Mouse (Mus musculus): ENCODE measurements at regions not wholly inside any gene's neighbourhood (a gene's known extent, or its start where the extent isn't known, plus 50 kb on each side); places are given as distances from the start of the nearest gene placed in this dataset.

- Histone ChIP-seq H3K9me3 (ENCODE audit: control insufficient read depth, low read length) (no peaks in the 10 kb centered on the region), H3K27ac (replicated peaks) (no peak overlapping the region), H3K9ac (ENCODE audit: low read length) (no peak overlapping the region), H3K27me3 (ENCODE audit: control insufficient read depth, insufficient read depth, low read length) (no peaks in the 10 kb centered on the region), H3K4me1 (replicated peaks; ENCODE audit: control insufficient read depth, insufficient read depth) (no peaks in the 10 kb centered on the region), H3K36me3 (ENCODE audit: control insufficient read depth, insufficient read depth, low read length) (no peaks in the 10 kb centered on the region), H3K4me3 (ENCODE audit: low read depth, low read length) (no peak overlapping the region), H3K4me2 (replicated peaks; ENCODE audit: low read depth) (no peak overlapping the region)
- TF ChIP-seq EP300 (optimal IDR thresholded peaks at IDR 0.05) (no peak), CTCF (IDR thresholded peaks at IDR 0.05; ENCODE audit: low read depth) (no peak)
- 48% methylated on average over 2 of the region's 2 CpGs for WGBS
- ATAC-seq (ENCODE audit: low FRiP score, low TSS enrichment) (peak; percentile 74), DNase-seq (ENCODE audit: low spot score) (no peak)
Measured at GRCm38 (mm10) chr2:136617138-136617537, 96.1 kb upstream of the Snap25 start.

DNA sequence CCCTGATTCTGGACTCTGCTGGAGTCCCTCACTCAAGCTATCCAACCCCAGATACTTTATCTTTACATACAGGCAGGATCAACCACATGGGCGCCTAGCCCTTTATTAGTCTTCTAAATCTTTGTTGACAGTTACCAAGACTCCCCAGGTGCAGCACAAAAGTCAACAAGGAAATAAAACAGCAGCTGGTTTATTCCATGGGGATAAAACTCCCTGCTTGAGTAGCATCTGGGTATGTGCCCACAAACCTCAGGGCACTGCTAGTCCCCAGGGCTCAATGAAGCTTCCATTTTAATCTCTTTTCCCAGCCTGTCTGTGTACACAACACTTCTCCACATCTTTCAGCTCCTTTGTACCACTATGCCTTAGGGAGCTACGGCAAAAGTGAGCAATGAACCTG, 95.1 kb upstream of the Snap25 start:
- Histone ChIP-seq H3K27ac (replicated peaks) (peak overlapping the region; percentile 76), H3K4me1 (replicated peaks; ENCODE audit: control insufficient read depth, insufficient read depth) (no peaks in the 10 kb centered on the region), H3K4me2 (replicated peaks; ENCODE audit: low read depth) (no peak overlapping the region), H3K36me3 (ENCODE audit: control insufficient read depth, insufficient read depth, low read length) (no peaks in the 10 kb centered on the region), H3K4me3 (ENCODE audit: low read depth, low read length) (no peak overlapping the region), H3K27me3 (ENCODE audit: control insufficient read depth, insufficient read depth, low read length) (no peaks in the 10 kb centered on the region), H3K9me3 (ENCODE audit: control insufficient read depth, low read length) (no peaks in the 10 kb centered on the region), H3K9ac (ENCODE audit: low read length) (no peak overlapping the region)
- WGBS = 37% methylated on average over 2 of the region's 2 CpGs
- ATAC-seq (ENCODE audit: low FRiP score, low TSS enrichment) (peak; percentile 85), DNase-seq (ENCODE audit: low spot score) (peak; percentile 32)
- TF ChIP-seq CTCF (IDR thresholded peaks at IDR 0.05; ENCODE audit: low read depth) (no peak), EP300 (optimal IDR thresholded peaks at IDR 0.05) (no peak)

- TF ChIP-seq EP300 (optimal IDR thresholded peaks at IDR 0.05) (no peak), CTCF (IDR thresholded peaks at IDR 0.05; ENCODE audit: low read depth) (no peak)
- Histone ChIP-seq H3K9me3 (ENCODE audit: control insufficient read depth, low read length) (no peaks in the 10 kb centered on the region), H3K4me2 (replicated peaks; ENCODE audit: low read depth) (no peak overlapping the region), H3K36me3 (ENCODE audit: control insufficient read depth, insufficient read depth, low read length) (no peaks in the 10 kb centered on the region), H3K9ac (ENCODE audit: low read length) (no peak overlapping the region), H3K27ac (replicated peaks) (no peak overlapping the region), H3K4me1 (replicated peaks; ENCODE audit: control insufficient read depth, insufficient read depth) (no peaks in the 10 kb centered on the region), H3K4me3 (ENCODE audit: low read depth, low read length) (no peak overlapping the region), H3K27me3 (ENCODE audit: control insufficient read depth, insufficient read depth, low read length) (no peaks in the 10 kb centered on the region)
- 40% methylated on average over 4 of the region's 4 CpGs for WGBS
- DNase-seq (ENCODE audit: low spot score) (peak; percentile 39), ATAC-seq (ENCODE audit: low FRiP score, low TSS enrichment) (peak; percentile 90)
Measured at GRCm38 (mm10) chr2:136620309-136620708, 92.9 kb upstream of the Snap25 start.

GRCm38 (mm10) chr2:136620969-136621368, 92.3 kb upstream of the Snap25 start:
- Histone ChIP-seq H3K4me3 (ENCODE audit: low read depth, low read length) (no peak overlapping the region), H3K9ac (ENCODE audit: low read length) (no peak overlapping the region), H3K27me3 (ENCODE audit: control insufficient read depth, insufficient read depth, low read length) (no peaks in the 10 kb centered on the region), H3K4me1 (replicated peaks; ENCODE audit: control insufficient read depth, insufficient read depth) (no peaks in the 10 kb centered on the region), H3K9me3 (ENCODE audit: control insufficient read depth, low read length) (no peaks in the 10 kb centered on the region), H3K4me2 (replicated peaks; ENCODE audit: low read depth) (no peak overlapping the region), H3K36me3 (ENCODE audit: control insufficient read depth, insufficient read depth, low read length) (no peaks in the 10 kb centered on the region), H3K27ac (replicated peaks) (no peak overlapping the region)
- 93% methylated on average over 4 of the region's 4 CpGs for WGBS
- no peak for DNase-seq (ENCODE audit: low spot score)
- ATAC-seq (ENCODE audit: low FRiP score, low TSS enrichment) = no peak
- TF ChIP-seq EP300 (optimal IDR thresholded peaks at IDR 0.05) = no peak
- TF ChIP-seq CTCF (IDR thresholded peaks at IDR 0.05; ENCODE audit: low read depth) = no peak; the same call in 1 of the 2 replicates

- ATAC-seq (ENCODE audit: low FRiP score, low TSS enrichment) = no peak
- no peak for DNase-seq (ENCODE audit: low spot score)
- 51% methylated on average over 5 of the region's 5 CpGs for WGBS
Measured at GRCm38 (mm10) chr2:136623808-136624489, 89.3 kb upstream of the Snap25 start.

GRCm38 (mm10) chr2:136624490-136624850, 88.8 kb upstream of the Snap25 start:
- no peak overlapping the region for H3K4me2 ChIP-seq (replicated peaks; ENCODE audit: low read depth)
- TF ChIP-seq EP300 (optimal IDR thresholded peaks at IDR 0.05) (no peak), CTCF (IDR thresholded peaks at IDR 0.05; ENCODE audit: low read depth) (no peak)
- H3K27me3 ChIP-seq (ENCODE audit: control insufficient read depth, insufficient read depth, low read length) = no peaks in the 10 kb centered on the region
- H3K4me3 ChIP-seq (ENCODE audit: low read depth, low read length) = no peak overlapping the region
- H3K36me3 ChIP-seq (ENCODE audit: control insufficient read depth, insufficient read depth, low read length) = no peaks in the 10 kb centered on the region
- no peak for ATAC-seq (ENCODE audit: low FRiP score, low TSS enrichment)
- no peak for DNase-seq (ENCODE audit: low spot score)
- no peaks in the 10 kb centered on the region for H3K9me3 ChIP-seq (ENCODE audit: control insufficient read depth, low read length)
- H3K4me1 ChIP-seq (replicated peaks; ENCODE audit: control insufficient read depth, insufficient read depth) = no peaks in the 10 kb centered on the region
- H3K27ac ChIP-seq (replicated peaks) = no peak overlapping the region
- no peak overlapping the region for H3K9ac ChIP-seq (ENCODE audit: low read length)

More at GRCm38 (mm10) chr2:136623808-136624489, 89.3 kb upstream of the Snap25 start:
- Histone ChIP-seq H3K36me3 (ENCODE audit: control insufficient read depth, insufficient read depth, low read length) (no peaks in the 10 kb centered on the region), H3K4me3 (ENCODE audit: low read depth, low read length) (no peak overlapping the region), H3K27me3 (ENCODE audit: control insufficient read depth, insufficient read depth, low read length) (no peaks in the 10 kb centered on the region), H3K9me3 (ENCODE audit: control insufficient read depth, low read length) (no peaks in the 10 kb centered on the region), H3K4me1 (replicated peaks; ENCODE audit: control insufficient read depth, insufficient read depth) (no peaks in the 10 kb centered on the region), H3K9ac (ENCODE audit: low read length) (no peak overlapping the region), H3K4me2 (replicated peaks; ENCODE audit: low read depth) (no peak overlapping the region), H3K27ac (replicated peaks) (no peak overlapping the region)
- no peak for TF ChIP-seq CTCF (IDR thresholded peaks at IDR 0.05; ENCODE audit: low read depth)
- TF ChIP-seq EP300 (optimal IDR thresholded peaks at IDR 0.05) = no peak

Measured in stomach, postnatal 0 days (tissue).